Mouse (Mus musculus) urinary bladder, postnatal 0 days (tissue): ENCODE data around the gene Gm38431. TPM values are rescaled to one million over a fixed set of nuclear protein-coding genes. Genes with fewer than 3 reads are reported as not detected.

Source experiments
- microRNA counts: library from miRNA; unstranded; fragments of <30 nt; microRNA quantifications from one replicate; lab custom pipeline; 2016
- microRNA-seq: library from miRNA; unstranded; fragments of <30 nt; microRNA quantifications from one replicate; pipeline ENCODE4, GENCODE M21; 2016
- polyA plus RNA-seq: library from polyadenylated mRNA; unstranded; fragments of >200 nt; fragmentation: Nextera tagmentation; extraction: Ambion mirVana; gene quantifications from 2 replicates; pipeline ENCODE4 v1.2.1, GENCODE M21; 2015

Gene Gm38431
- 0.52 and 0.77 TPM in 2 replicates for polyA plus RNA-seq

GRCm38 (mm10) chr9:21091707-21092320 lies at the start of gene Gm38431, which contains the start of gene Raver1:
Gene Gm38431 (minus strand): TSS chr9:21091997.
Gene Raver1 (minus strand): TSS chr9:21092008.

DNA sequence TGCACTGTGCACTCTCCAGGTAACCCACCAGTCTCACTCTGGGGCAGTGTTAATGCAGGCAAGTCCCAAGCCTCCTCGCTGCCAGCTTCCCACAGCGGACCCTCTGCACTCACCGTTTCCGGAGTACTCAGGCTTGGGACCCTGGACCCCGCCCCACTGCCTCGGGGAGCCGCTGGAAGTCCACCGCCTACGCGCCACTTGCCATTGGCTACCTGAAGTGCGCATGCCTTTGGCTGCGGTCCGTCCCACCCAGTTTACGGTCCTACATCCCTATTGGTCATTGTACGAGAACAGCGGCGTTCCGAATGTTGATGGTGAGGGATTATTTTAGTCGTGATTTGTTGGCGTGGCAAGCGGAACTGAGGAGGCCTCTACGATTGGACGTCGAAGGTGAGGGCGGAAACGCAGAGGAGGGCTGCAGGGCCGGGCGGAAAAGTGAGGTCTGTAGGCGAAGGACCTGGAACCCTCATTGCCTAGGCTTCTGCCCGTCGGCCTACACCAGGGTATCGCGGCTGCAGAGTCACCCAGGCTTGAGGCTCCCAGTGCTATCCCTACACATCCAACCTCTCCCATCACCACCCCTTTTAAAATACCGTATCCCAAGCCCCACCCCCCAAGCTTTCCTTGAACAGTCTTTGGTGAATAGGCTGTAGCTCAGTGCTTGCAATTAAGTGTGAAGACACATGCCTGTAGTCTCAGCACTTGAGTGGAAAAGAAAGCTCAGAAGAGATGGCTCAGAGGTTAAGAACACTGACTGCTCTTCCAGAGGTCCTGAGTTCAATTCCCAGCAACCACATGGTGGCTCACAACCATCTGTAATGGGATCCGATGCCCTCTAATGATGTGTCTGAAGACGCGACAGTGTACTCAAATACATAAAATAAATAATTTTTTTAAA lies 39.5 kb upstream of the Gm38431 start, which contains the start of gene Tyk2:
TSS of gene Tyk2 (minus strand) at position 185 of the 898 bp plus-strand sequence.

DNA sequence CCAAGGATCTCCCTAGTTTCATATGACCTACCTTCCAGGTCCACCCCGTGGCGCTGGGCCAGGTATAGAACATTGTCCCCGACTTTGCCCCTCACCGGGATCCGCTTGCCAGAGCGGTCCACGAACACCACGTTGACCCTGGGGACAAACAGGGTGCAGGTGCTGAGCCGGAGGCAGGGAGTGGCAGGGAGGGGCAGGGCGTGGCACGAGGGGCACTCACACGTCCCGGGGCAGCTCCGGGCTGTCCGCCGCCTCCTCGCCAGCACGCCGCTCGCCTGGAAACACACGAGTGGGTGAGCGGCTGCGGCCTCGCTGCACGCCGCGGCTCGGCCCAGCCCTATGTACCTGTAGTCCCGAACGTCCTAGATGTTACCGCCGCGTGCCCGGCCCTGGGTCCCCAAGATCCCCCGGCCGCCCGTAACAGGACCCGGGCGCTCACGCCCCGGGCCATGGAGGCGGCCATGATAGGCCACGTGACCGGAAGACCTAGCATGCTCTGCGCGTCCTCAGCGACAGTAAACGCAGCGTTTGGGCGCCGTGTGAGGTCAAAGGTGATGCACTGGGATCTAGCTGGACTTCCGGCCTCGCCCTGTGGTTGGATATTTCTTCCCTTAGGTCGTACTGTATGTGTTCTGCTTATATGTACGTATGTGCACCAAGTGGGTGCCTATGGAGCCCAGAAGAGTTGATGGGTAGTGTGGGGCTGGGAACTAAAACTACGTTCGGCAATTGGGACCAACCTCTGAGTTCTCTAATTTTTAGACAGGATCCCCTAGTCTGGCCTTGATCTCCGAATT lies 18.6 kb downstream of the Gm38431 start, which contains the start of the genes Gm49373 and Fdx1l:
TSS of gene Gm49373 (minus strand) at position 53 of the 797 bp plus-strand sequence.
TSS of gene Fdx1l (minus strand) at position 571 of the 797 bp plus-strand sequence.

DNA sequence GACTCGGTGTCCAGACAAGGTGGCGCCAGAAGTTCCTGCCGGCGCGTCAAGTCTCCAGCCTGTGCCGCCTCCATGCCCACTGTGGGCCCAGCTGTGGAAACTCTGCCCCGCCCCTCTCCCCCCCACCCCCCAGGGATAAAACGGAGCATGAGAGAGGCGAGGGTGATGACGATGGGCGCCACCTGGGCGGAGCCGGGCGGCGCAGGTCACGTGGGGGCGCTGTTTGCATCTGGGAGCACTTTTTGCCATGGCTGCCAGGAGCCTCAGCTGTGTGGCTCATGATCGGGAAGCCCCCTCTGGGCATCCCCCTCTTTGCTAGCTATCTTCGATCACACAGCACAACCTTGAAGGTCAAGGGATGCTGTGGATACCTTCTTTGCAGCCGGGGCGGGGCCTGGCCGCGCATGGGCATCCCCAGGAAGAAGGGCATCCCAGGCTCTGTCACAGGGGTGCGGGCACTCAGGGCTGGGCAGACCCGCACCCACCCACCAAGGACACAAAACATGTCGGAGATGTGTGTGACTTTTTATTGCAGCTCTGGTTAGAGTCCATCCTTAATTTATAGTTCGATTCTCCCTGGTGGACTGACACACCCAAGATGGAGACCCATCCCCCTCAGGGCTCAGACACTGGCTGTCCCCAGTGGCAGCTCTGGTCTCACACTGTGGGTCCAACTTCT lies 24.7 kb downstream of the Gm38431 start, which contains the start of gene Zglp1:
TSS of gene Zglp1 (minus strand) at position 88 of the 679 bp plus-strand sequence.

GRCm38 (mm10) chr9:21031896-21032351 lies 59.9 kb downstream of the Gm38431 start, which contains the start of gene Icam5:
Gene Icam5 (plus strand): TSS chr9:21032073.

DNA sequence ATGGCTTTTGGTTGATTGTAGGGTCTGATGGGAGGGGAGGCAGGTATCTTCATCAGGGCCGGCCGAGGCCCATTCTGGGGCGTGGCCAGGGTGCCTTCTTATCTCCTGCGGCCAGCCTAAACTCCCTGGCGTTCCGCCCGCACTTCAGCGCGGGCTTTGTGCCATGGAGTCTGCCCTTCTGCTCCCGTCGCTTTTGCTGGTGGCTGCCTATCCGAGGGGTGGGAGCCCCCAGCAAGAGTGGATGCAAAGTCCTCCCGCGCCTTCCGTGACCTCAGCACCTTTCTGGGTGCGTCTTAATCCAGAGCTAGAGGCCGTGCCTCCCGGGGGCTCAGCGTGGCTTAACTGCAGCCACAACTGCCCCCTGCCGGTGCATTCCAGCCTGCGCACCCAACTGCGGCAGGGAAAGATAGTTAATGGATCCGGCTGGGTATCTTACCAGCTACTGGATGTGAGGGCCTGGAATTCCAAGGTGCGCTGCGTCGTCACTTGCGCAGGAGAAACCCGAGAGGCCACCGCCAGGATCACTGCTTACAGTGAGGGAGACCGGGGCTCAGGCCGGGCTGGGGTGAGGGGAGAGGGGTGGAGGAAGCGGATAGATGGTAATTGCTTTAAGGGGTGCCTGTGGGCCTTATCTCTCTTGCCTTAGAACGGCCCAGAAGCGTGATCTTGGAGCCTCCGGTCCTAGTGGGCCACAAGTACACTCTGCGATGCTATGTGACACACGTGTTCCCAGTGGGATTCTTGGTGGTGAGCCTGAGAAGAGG lies 62.3 kb downstream of the Gm38431 start, which contains the start of gene Icam4:
TSS of gene Icam4 (plus strand) at position 83 of the 764 bp plus-strand sequence.

MicroRNA genes within 50 kb of the gene (microRNA counts, 519-probe panel; counts per million panel counts)
- 3,491 counts per million, percentile 59 among the panel's probes with 10 or more counts for microRNA mmu-miR-1900 (lab: Ali Mortazavi, UCI)

Small RNA genes lying within 50 kb of the gene (microRNA-seq; reads per million reads assigned to microRNA genes)
- gene Mir1900 (not detected), gene Mir7082 (not detected)

Other genes with a start within 250 kb of the Gm38431 start
- gene A230050P20Rik, start 223.4 kb downstream of the Gm38431 start, polyA plus RNA-seq: 11.9 and 16.2 TPM in 2 replicates
- 9.4 and 11.5 TPM in 2 replicates for gene Angptl6, start 212.3 kb downstream of the Gm38431 start, polyA plus RNA-seq
- gene Ppan, start 203.8 kb downstream of the Gm38431 start, polyA plus RNA-seq: 36.3 and 39.8 TPM in 2 replicates
- gene Eif3g, start 193.4 kb downstream of the Gm38431 start, polyA plus RNA-seq: 215 and 220 TPM in 2 replicates
- gene Dnmt1, start 132.1 kb downstream of the Gm38431 start, polyA plus RNA-seq: 19.8 and 22.3 TPM in 2 replicates
- gene S1pr2, start 115.2 kb downstream of the Gm38431 start, polyA plus RNA-seq: 42.4 and 46.4 TPM in 2 replicates
- gene Mrpl4, start 89.3 kb downstream of the Gm38431 start, polyA plus RNA-seq: 98.2 and 105 TPM in 2 replicates
- gene Icam1, start 76.0 kb downstream of the Gm38431 start, polyA plus RNA-seq: 15.9 and 21.2 TPM in 2 replicates
- gene Icam4, start 62.6 kb downstream of the Gm38431 start, polyA plus RNA-seq: 0.82 and 0.83 TPM in 2 replicates
- 0.08 and 0.14 TPM in 2 replicates for gene Icam5, start 59.9 kb downstream of the Gm38431 start, polyA plus RNA-seq
- gene Zglp1, start 24.9 kb downstream of the Gm38431 start, polyA plus RNA-seq: not detected in 2 replicates
- gene Gm49373, start 18.9 kb downstream of the Gm38431 start, polyA plus RNA-seq: 0.19 and 0.22 TPM in 2 replicates
- 45.2 and 48.2 TPM in 2 replicates for gene Fdx1l, start 18.4 kb downstream of the Gm38431 start, polyA plus RNA-seq
- 21.1 and 26.9 TPM in 2 replicates for gene Raver1, start within 50 bp of the Gm38431 start, polyA plus RNA-seq
- gene Tyk2, start 39.2 kb upstream of the Gm38431 start, polyA plus RNA-seq: 9.0 and 9.8 TPM in 2 replicates
- gene Cdc37, start 58.0 kb upstream of the Gm38431 start, polyA plus RNA-seq: 166 and 173 TPM in 2 replicates
- 3.7 and 4.5 TPM in 2 replicates for gene Pde4a, start 73.7 kb upstream of the Gm38431 start, polyA plus RNA-seq
- 38.9 and 41.2 TPM in 2 replicates for gene Keap1, start 147.4 kb upstream of the Gm38431 start, polyA plus RNA-seq
- gene S1pr5, start 156.4 kb upstream of the Gm38431 start, polyA plus RNA-seq: 0.08 and 0.11 TPM in 2 replicates
- gene Atg4d, start 173.3 kb upstream of the Gm38431 start, polyA plus RNA-seq: 20.9 and 25.4 TPM in 2 replicates
- 8.3 and 8.4 TPM in 2 replicates for gene Kri1, start 196.0 kb upstream of the Gm38431 start, polyA plus RNA-seq
- 27.9 and 29.2 TPM in 2 replicates for gene Cdkn2d, start 199.4 kb upstream of the Gm38431 start, polyA plus RNA-seq
- gene Ap1m2, start 220.3 kb upstream of the Gm38431 start, polyA plus RNA-seq: 24.7 and 28.5 TPM in 2 replicates
- 106 and 120 TPM in 2 replicates for gene Slc44a2, start 228.7 kb upstream of the Gm38431 start, polyA plus RNA-seq